Mouse (Mus musculus) brain, embryonic 14.5 days (tissue): ENCODE measurements around the gene Fam160a2.

Experiments
- CTCF ChIP-seq: fragments of 200-500 bp; IDR thresholded peaks from 2 replicates; pipeline ENCODE4 v1.5.1; 2012; ENCODE audit warnings: inconsistent platforms, mild to moderate bottlenecking, moderate library complexity, borderline replicate concordance; ENCODE audit not compliant: insufficient read depth, insufficient read length; ENCODE audit errors: extremely low read depth
- POLR2A ChIP-seq: fragments of 200-500 bp; IDR thresholded peaks from 2 replicates; pipeline ENCODE4 v1.6.1; 2012; ENCODE audit warnings: mild to moderate bottlenecking, inconsistent platforms, borderline replicate concordance; ENCODE audit not compliant: poor library complexity, insufficient read depth, insufficient read length, severe bottlenecking; ENCODE audit errors: extremely low read depth

- TF ChIP-seq CTCF (no peak), POLR2A (no peak)
These were observed 25.0 kb downstream of the Fam160a2 start, which contains the start of gene Gm5901 for GRCm38 (mm10) chr7:105374866-105375265.
